Mouse (Mus musculus): ENCODE results near the gene Bmf. TPM values are rescaled to one million over a fixed set of nuclear protein-coding genes. Genes with fewer than 3 reads are reported as not detected.

Bmf gene
- polyA plus RNA-seq, 1 experiment from 2014 or later, result 2.9 TPM

DNA sequence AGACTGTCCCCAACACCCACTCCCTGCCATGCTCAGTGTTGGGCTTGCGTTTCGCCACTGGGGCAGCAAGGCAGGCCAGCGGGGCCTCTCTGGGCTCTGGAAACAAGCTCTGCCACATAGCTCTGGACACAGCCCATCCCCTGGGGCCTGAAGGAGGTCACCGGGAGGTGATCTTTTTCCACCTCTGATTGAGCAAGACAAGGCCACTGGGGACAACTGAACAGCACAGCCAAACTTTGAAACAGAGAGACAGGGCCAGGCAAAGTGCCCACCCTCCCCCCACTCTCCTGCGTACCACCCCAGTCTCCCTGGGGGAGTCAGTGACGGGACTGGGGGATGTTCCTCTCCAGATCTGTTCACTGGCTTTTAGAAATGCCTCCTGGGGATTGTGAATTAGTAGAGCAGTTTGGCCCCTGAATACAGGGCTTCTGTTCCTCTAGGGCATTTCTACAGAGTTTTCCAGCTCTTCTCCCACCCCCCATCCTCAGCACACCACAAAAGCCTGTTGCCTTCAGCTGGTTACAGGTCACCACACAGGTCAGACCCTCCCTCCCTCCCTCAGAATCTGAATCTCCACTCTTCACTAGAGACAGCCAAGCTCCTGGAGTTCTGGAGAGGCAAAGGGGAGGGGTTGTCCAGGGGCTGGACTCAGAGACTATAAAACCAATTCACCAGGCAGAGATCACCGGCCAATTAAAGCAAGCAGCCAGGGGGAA lies 19.9 kb downstream of the Bmf start:
- H3K4me3 ChIP-seq, result no peak overlapping the region
- WGBS, result 26% methylated on average over 7 of the region's 7 CpGs
- no peak overlapping the region for H3K4me2 ChIP-seq
- peaks cover 28% of the 10 kb centered on the region for H3K36me3 ChIP-seq
- H3K27me3 ChIP-seq (replicated peaks), result no peaks in the 10 kb centered on the region
- peak overlapping the region; percentile 53 for H3K9ac ChIP-seq
- peak overlapping the region; percentile 79 for H3K27ac ChIP-seq (replicated peaks)
- H3K4me1 ChIP-seq, result peaks cover 59% of the 10 kb centered on the region
- peak; percentile 37; the same call in 1 of the 2 replicates for ATAC-seq (ENCODE audit: extremely low read depth, insufficient number of reproducible peaks, low FRiP score, low TSS enrichment)
- H3K9me3 ChIP-seq, result no peaks in the 10 kb centered on the region

DNA sequence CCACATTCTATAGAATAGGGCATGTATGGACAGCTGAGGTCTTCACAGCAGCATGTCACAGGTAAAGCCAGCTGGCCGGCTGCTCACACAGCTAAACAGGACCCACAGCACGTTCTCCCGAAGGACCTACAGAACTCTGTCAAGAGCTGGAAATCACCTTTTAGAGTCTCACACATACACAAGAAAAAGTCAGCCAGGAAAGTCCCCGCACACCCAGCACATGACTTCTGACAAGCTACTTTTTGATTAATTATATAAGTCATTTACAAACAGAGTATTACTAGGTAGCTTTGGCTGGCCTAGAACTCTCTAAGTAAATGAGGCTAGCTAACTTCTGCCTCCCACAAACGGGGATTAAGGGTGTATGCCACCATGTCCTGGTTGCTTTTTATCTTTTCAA lies 22.9 kb downstream of the Bmf start:
- peaks cover 12% of the 10 kb centered on the region for H3K36me3 ChIP-seq
- no peaks in the 10 kb centered on the region for H3K9me3 ChIP-seq
- H3K4me1 ChIP-seq, result peaks cover 57% of the 10 kb centered on the region
- H3K27ac ChIP-seq (replicated peaks), result no peak overlapping the region
- no peak overlapping the region for H3K4me2 ChIP-seq
- no peaks in the 10 kb centered on the region for H3K27me3 ChIP-seq (replicated peaks)
- no peak overlapping the region for H3K9ac ChIP-seq
- no peak for ATAC-seq (ENCODE audit: extremely low read depth, insufficient number of reproducible peaks, low FRiP score, low TSS enrichment)
- H3K4me3 ChIP-seq, result no peak overlapping the region
- WGBS, result 79% methylated on average over 5 of the region's 5 CpGs

DNA sequence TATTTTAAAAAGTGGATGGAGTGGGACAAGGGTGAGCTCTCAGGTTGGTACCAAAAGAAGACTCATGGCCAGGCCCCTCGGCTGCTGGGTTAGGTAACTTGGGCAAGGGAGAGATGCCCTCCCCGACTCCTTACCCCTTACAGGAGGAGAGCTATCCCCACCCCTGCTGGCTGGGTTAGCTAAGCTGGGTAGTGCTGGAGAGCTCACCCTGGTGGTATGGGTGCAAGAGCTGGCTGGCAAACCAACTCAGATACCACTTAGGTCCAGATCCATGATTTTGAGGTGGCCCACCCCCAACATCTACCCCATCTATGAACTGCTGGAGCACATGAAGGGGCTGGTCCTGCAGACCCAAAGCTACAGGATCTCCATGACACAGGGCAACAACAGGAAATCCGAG lies 24.7 kb downstream of the Bmf start:
- Histone ChIP-seq H3K4me1 (peaks cover 57% of the 10 kb centered on the region), H3K4me2 (no peak overlapping the region), H3K4me3 (no peak overlapping the region), H3K27me3 (replicated peaks) (no peaks in the 10 kb centered on the region), H3K9me3 (no peaks in the 10 kb centered on the region), H3K36me3 (no peaks in the 10 kb centered on the region), H3K9ac (no peak overlapping the region), H3K27ac (replicated peaks) (no peak overlapping the region)
- ATAC-seq (ENCODE audit: extremely low read depth, insufficient number of reproducible peaks, low FRiP score, low TSS enrichment), result no peak
- 74% methylated on average over 3 of the region's 3 CpGs for WGBS

DNA sequence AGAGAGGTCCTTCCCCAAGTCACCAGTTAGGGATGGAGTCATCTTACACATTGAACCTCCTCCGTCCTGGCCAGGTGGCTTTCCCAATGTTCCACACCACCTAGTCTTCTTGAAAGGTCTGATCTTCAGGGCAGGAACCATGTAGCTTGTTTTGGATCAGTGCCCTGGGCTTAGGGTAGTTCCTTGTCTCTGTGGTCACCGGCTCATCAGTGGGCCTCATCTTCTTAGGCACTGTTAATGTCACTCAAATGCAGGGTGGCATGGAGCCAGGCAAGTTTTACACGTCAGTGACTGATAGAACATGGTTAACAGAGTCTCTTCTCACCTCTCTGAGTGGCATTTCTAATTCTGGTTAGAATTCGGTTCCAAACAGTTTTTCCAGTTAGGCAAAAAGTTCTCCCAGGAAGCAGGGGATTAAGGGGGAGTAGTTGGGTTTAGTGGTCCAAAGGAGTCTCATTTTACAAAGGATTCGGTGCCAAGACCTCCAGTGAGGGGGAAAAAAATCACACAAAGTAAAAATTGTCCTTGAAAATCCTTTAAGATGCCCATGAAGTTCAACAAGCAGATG lies 26.2 kb downstream of the Bmf start:
- no peak overlapping the region for H3K9ac ChIP-seq

DNA sequence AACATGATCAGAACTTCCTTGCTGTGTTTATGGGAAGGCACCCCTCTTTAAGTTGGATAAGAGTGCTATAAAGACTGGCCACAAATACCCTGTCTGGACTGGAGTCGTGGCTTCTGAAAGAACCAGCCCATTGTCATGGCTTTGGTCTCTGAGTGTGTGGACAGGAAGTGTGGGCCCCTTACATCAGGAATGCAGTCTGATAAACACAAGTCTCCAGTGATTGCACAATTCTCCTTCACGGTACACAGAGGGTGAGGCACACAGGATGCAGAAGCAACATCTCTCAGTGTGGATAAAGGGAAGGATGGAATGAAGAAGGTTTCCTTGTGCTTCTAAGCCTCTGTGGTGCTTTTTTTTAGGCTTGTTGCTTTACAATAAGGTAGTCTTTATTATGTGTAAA lies 27.2 kb downstream of the Bmf start:
- no peak overlapping the region for H3K4me3 ChIP-seq
- no peak for ATAC-seq (ENCODE audit: extremely low read depth, insufficient number of reproducible peaks, low FRiP score, low TSS enrichment)
- no peaks in the 10 kb centered on the region for H3K27me3 ChIP-seq (replicated peaks)
- H3K27ac ChIP-seq (replicated peaks), result peak overlapping the region; percentile 44
- 4% methylated on average over 2 of the region's 2 CpGs for WGBS
- peaks cover 43% of the 10 kb centered on the region for H3K4me1 ChIP-seq
- no peak overlapping the region; the same call in 1 of the 2 replicates for H3K9ac ChIP-seq
- H3K36me3 ChIP-seq, result no peaks in the 10 kb centered on the region
- H3K4me2 ChIP-seq, result no peak overlapping the region
- no peaks in the 10 kb centered on the region for H3K9me3 ChIP-seq

More for the DNA sequence above, 26.2 kb downstream of the Bmf start:
- H3K27me3 ChIP-seq (replicated peaks), result no peaks in the 10 kb centered on the region
- no peak overlapping the region for H3K4me2 ChIP-seq
- WGBS, result 30% methylated on average over 5 of the region's 5 CpGs
- no peak overlapping the region for H3K4me3 ChIP-seq
- ATAC-seq (ENCODE audit: extremely low read depth, insufficient number of reproducible peaks, low FRiP score, low TSS enrichment), result 0 out of 2 replicates have a peak, but pooled peaks have one; percentile 17
- no peaks in the 10 kb centered on the region for H3K9me3 ChIP-seq
- H3K27ac ChIP-seq (replicated peaks), result peak overlapping the region; percentile 44
- H3K36me3 ChIP-seq, result no peaks in the 10 kb centered on the region
- H3K4me1 ChIP-seq, result peaks cover 47% of the 10 kb centered on the region

DNA sequence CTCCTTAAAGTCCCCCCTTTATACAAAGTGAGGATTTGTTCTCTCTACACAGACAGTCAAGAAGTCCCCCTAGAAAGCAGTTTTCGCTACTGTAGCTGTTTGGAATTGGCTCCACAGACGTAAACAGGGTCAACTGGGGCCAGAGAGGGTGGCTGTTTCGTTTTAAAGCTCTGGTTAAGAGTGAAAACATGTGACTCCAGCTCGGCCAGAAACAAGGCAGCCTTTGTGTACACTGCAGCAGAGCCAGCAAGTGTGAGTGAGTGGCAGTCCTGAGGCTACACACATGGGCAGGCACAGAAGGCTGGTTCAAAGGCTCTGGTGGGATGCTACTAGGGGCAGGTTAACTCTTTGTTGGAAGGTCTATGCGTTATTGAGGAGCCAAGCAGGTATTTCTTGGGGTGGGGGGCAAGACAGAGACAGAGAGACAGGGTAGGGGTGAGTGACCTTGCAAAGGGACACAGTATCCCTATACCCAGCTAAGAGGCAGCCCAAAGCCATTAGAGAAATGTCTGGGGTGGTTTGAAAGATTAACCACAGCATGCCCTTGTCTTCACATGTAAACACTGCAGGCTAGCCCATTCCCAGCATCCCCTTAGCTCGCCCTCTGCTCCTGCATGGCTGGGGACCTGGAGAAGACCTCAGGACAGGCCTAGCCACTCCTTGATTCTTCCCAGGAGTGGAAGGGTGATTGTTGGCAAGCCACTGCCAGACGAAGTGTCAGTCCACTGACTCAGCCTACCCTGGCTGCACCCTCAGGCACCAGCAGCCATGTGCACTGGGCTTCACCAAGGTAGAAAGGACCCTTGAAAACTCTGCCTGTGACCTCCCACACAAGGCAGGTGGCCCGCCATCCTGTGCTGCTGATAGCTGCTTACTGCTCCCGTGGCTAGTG lies 29.2 kb downstream of the Bmf start:
- WGBS, result 41% methylated on average over 9 of the region's 9 CpGs
- no peak overlapping the region for H3K4me3 ChIP-seq
- no peaks in the 10 kb centered on the region for H3K36me3 ChIP-seq
- peak overlapping the region; percentile 15; the same call in 1 of the 2 replicates for H3K9ac ChIP-seq
- peak overlapping the region; percentile 65 for H3K27ac ChIP-seq (replicated peaks)
- H3K4me2 ChIP-seq, result no peak overlapping the region
- no peaks in the 10 kb centered on the region for H3K27me3 ChIP-seq (replicated peaks)
- ATAC-seq (ENCODE audit: extremely low read depth, insufficient number of reproducible peaks, low FRiP score, low TSS enrichment), result no peak
- peaks cover 43% of the 10 kb centered on the region for H3K4me1 ChIP-seq
- H3K9me3 ChIP-seq, result no peaks in the 10 kb centered on the region

DNA sequence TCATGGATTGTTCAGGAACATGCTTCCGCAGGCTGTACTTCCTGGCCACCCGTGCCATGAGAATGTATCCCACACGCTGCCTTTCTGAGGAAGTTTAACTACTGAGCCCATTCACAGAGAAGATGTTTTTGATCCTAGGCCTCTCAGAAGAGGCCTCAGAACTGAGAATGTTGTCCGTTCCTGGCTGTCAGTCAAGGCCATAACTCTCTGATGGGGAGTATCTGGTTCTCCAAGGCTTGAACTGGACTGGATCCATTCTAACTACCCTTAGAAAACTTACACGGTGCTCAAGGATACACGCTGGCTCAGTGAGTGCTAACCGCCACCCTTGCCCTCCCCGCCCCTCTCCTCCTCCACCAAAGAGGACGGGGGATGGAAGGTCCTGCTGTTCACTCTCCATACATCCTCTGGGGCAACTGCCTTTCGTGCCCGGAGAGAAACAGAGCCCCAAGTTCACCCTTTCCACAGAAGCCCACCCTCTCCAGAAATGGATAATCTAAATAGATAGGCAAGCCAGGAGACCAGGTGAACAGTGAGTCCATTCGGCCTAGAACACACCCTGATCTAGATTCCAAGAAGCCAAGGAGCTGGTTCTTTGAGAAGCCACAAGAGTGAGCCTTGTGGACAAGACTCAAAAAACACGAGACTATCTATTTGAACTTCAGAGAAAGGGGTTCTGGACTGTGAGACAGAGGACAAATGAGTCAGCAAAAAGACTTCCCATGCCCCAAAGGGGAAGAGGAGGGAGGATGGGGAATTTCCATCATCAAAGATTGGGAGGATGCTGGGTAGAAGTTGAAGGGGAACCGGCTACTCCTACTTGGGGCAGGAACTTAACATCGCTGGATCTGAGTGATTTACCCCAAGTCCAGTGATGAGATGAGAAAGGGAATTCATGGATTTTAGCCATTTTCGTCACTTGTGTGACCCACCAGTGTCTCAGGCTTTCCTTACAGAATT lies 36.8 kb downstream of the Bmf start:
- no peaks in the 10 kb centered on the region for H3K36me3 ChIP-seq
- 69% methylated on average over 16 of the region's 16 CpGs for WGBS
- no peak overlapping the region for H3K9ac ChIP-seq
- H3K4me3 ChIP-seq, result no peak overlapping the region
- H3K9me3 ChIP-seq, result no peaks in the 10 kb centered on the region
- H3K4me1 ChIP-seq, result peaks cover 29% of the 10 kb centered on the region
- no peaks in the 10 kb centered on the region for H3K27me3 ChIP-seq (replicated peaks)
- ATAC-seq (ENCODE audit: extremely low read depth, insufficient number of reproducible peaks, low FRiP score, low TSS enrichment), result no peak
- no peak overlapping the region for H3K4me2 ChIP-seq
- H3K27ac ChIP-seq (replicated peaks), result peak overlapping the region; percentile 30

DNA sequence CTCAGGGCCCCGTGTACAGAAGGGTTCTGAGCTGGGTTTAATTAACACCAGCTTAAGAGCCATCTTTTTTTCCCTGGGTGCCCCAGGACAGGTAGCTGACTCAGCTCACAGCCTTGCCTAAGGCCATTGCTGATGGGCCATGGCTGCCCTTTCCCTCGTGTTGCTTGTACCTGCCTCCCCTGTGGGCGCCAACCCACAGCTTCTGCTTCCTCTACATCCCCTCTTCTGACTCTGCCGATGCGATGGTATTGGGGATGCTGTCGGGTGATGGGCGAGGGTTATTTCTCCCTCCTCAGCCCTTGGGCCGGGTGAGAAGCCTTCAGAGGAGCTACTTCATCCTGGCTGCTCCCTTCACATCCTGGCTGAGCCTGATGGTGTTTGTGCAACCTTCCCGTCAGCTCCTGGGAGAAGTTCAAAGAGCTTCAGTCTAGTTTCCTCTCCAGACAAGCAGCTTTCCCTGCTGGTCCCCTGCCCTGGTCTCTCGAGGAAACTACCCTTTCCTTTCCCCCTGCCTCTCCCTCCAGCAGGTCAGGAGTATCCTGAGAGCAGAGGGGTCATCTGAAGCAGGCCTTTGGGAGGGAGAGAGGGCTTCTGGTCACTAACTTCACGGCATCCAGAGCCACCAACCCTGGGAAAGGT lies 37.6 kb downstream of the Bmf start:
- Histone ChIP-seq H3K4me3 (no peak overlapping the region), H3K9ac (no peak overlapping the region), H3K27me3 (replicated peaks) (no peaks in the 10 kb centered on the region), H3K27ac (replicated peaks) (peak overlapping the region; percentile 30), H3K36me3 (no peaks in the 10 kb centered on the region), H3K4me1 (peaks cover 29% of the 10 kb centered on the region), H3K4me2 (no peak overlapping the region), H3K9me3 (no peaks in the 10 kb centered on the region)
- 45% methylated on average over 11 of the region's 11 CpGs for WGBS
- no peak for ATAC-seq (ENCODE audit: extremely low read depth, insufficient number of reproducible peaks, low FRiP score, low TSS enrichment)

DNA sequence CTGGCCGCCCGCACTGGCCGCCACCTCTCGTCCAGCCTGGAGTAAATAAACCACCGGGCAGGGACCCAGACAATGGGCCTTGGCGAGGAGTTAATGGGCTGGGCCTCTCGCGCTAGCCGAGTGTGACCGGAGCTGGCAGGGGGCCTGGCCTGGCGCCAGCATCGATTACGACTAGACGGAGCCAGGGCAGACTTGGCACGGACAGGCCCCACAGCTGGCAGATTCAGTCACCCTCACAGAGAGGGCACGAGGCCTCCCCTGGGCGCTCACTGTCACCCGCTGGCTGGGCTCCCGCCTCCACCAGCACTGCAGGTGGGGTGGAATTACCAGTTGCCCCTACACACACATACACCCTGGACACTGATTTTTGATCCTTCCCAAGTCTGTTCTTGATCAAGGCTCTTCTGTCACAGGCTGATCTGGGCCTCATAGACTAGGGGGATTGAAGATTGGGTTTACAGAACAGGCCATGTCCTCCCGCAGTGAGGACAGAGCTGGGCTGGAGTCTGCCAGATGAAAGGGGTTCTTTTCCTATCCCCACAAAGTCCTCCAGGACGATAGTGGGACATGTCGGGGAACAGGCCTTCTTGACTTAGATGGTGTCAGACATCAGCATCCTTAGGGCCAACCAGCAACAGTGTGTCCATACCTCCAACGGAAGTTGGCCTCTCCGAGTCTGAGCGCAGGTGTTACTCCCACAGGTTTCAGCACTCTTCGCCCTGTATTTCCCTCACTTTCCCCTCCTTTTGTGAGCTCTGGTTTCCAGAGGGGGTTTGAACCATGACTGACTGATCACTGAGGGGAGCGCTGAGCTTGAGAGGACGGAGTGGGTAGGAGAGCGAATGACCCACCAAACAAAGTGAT lies 38.8 kb downstream of the Bmf start:
- Histone ChIP-seq H3K36me3 (no peaks in the 10 kb centered on the region), H3K4me1 (peaks cover 29% of the 10 kb centered on the region), H3K27me3 (replicated peaks) (no peaks in the 10 kb centered on the region), H3K9ac (peak overlapping the region; percentile 68), H3K9me3 (no peaks in the 10 kb centered on the region), H3K4me3 (no peak overlapping the region), H3K4me2 (peak overlapping the region; percentile 19), H3K27ac (replicated peaks) (peak overlapping the region; percentile 64)
- ATAC-seq (ENCODE audit: extremely low read depth, insufficient number of reproducible peaks, low FRiP score, low TSS enrichment), result peak; percentile 61; the same call in 1 of the 2 replicates
- WGBS, result 43% methylated on average over 29 of the region's 29 CpGs
